Mouse (Mus musculus) urinary bladder, postnatal 10 days (tissue): Measurements from ENCODE around the gene Phactr1.

Experiments
- DNase-seq: peaks from one replicate; pipeline ENCODE4 v3.0.0; 2022; ENCODE audit warnings: low spot score

Gene Phactr1

DNA sequence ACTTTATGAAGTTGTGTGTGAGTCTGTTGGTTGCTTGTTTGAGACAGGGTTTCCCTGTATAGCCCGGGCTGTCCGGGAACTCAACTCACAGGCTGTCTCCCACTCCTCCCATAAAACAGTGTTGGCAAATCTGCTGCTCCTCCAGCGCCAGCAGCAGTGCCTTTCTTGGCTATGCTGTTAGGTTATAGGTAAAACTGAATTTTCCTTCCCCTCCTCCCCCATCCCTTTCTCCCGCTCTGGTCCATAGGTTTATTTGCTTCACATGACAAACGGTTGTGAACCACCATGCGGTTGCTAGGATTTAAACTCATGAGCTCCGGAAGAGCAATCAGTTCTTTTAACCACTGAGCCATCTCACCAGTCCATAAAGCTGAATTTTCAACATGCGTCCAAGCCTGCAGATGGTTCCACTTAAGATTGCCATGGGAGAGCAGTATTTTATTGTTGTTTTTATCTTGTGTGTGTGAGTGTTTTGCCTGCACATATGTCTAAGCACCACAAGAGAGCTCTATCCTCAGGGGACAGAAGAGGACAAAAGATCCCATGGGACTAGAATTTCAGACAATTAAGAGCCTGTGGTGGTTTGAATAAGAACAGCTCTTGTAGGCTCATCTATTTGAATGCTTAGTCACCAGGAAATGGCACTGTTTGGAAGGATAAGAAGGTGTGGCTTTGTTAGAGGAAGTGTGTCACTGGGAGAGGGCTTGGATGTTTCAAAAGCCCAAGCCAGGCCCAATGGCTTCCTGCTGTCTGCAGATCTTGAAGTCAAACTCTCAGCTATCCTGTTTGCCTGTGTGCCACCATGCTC lies 503.0 kb downstream of the Phactr1 start:
- DNase-seq, result no peak

DNA sequence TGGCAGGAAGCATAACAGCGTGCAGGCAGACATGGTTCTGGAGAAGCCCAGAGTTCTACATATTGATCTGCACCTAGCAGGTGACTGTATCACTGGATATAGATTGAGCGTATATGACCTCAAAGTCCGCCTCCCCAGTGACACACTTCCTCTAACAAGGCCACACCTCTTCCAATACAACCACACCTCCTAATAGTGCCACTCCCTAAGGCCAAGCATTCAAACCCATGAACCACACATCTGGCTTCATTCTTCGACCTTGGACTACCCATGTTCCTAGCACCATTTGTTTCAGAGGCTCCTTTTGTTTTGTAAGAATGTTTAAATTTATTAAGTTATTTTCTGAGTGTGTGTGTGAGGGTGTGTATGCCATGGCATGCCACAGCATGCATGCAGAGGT lies 507.3 kb downstream of the Phactr1 start:
- no peak for DNase-seq
